In the genomic region with DNA sequence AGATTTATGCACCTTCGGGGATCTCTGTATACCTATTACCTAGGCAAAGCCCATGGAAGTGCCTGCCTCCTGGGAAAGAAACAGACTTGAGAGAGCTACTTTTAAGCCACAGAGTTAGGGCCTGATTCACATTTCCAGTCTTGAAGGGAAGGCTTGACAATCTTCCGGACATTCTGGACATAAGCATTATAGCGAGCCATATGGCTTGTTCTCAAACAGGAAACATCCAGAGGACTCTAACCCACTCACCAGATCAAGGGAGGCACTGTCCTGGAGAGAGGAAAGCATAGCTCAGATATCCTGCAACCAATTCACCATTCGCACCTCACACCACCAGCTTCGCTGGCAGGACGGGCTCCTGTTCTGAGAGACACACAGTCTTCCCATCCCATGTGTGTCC, we compare ENCODE assay signal across 17 mouse cellular contexts.
A peak's percentile ranks its signal among the peaks of the same experiment; 100 is the strongest.
DNase-seq lines count a peak whose midpoint lies in the region; TF ChIP-seq lines count a peak whose summit lies in the region.
"Had no signal": no experiment of that assay in that cellular context is flagged by ENCODE, and none has a peak within 500 bp of the region (broad histone marks: within the 10 kb centered on the region; RNA-seq: fewer than 3 reads in every experiment).

No protein-coding gene starts in this region.

- WGBS in olfactory bulb, adult 2 months = 91% methylated on average over 6 of the region's 6 CpGs

- no peak for TF ChIP-seq CTCF in layer of hippocampus, adult 2 months (conservative IDR thresholded peaks at IDR 0.05)
- no peak for TF ChIP-seq CTCF in olfactory bulb, adult 2 months (IDR thresholded peaks at IDR 0.05; ENCODE audit: insufficient read depth, low read depth, low read length)

- peaks cover 28% of the 10 kb centered on the region for H3K4me1 ChIP-seq in olfactory bulb, adult 2 months (ENCODE audit: control insufficient read depth, insufficient read depth, low read length)
- H3K4me1 ChIP-seq: embryonic facial prominence, embryonic 12.5 days; forebrain, embryonic 13.5 days; forebrain, embryonic 15.5 days had no signal

- no peak overlapping the region for H3K4me3 ChIP-seq in layer of hippocampus, adult 2 months
- H3K4me3 ChIP-seq in olfactory bulb, adult 2 months (ENCODE audit: insufficient read depth, low read depth, low read length) = no peak overlapping the region
- H3K4me3 ChIP-seq: embryonic facial prominence, embryonic 10.5 days; embryonic facial prominence, embryonic 12.5 days; forebrain, embryonic 13.5 days; forebrain, embryonic 15.5 days had no signal

- no peak for TF ChIP-seq POLR2A in olfactory bulb, adult 2 months (IDR thresholded peaks at IDR 0.05; ENCODE audit: insufficient read depth, low read depth, low read length)

- no peak for DNase-seq in layer of hippocampus, adult 2 months (ENCODE audit: low spot score in 2 of 2)
- DNase-seq in layer of hippocampus, adult 11-12 months (ENCODE audit: low spot score) = no peak
- peak; percentile 19 for DNase-seq in right cerebral cortex, adult 18-20 months
- no peak for DNase-seq in right cerebral cortex, postnatal 4 days
- DNase-seq in heart, adult 18-20 months = no peak
- DNase-seq: adrenal gland, adult 2 months; adrenal gland, postnatal 10 days; adrenal gland, postnatal 25 days; cerebellum, adult 11-12 months; cerebellum, adult 2 months; cerebellum, adult 9-10 months; cerebellum, postnatal 25 days had no signal

- peak overlapping the region; percentile 39; the same call in 1 of the 2 replicates for H3K27ac ChIP-seq in layer of hippocampus, adult 2 months
- 0 out of 2 replicates have a peak overlapping the region, but pooled peaks have one; percentile 8 for H3K27ac ChIP-seq in olfactory bulb, adult 2 months (ENCODE audit: insufficient read depth, low read depth, low read length)
- H3K27ac ChIP-seq: embryonic facial prominence, embryonic 10.5 days; embryonic facial prominence, embryonic 12.5 days; forebrain, embryonic 13.5 days; forebrain, embryonic 15.5 days had no signal
